Mouse (Mus musculus): ENCODE data around the gene Colq.

Colq gene

GRCm38 (mm10) chr14:31525040-31525810 is 65.9 kb downstream of the Colq start:
- DNase-seq (ENCODE audit: low spot score in 2 of 2) = no peak

GRCm38 (mm10) chr14:31521318-31521717 is 69.8 kb downstream of the Colq start:
- peak in 1 of 2 experiments; percentile 57 for DNase-seq (ENCODE audit: low spot score in 2 of 2)

GRCm38 (mm10) chr14:31519165-31519564 is 72.0 kb downstream of the Colq start:
- DNase-seq (ENCODE audit: low spot score in 2 of 2) = peak in 1 of 2 experiments; percentile 7

- DNase-seq (ENCODE audit: low spot score in 2 of 2) = no peak
Observed at GRCm38 (mm10) chr14:31515895-31516294, 75.2 kb downstream of the Colq start.

GRCm38 (mm10) chr14:31510322-31510721 is 80.8 kb downstream of the Colq start:
- DNase-seq (ENCODE audit: low spot score in 2 of 2) = no peak

- DNase-seq (ENCODE audit: low spot score in 2 of 2) = no peak
Observed at GRCm38 (mm10) chr14:31509911-31510310, 81.2 kb downstream of the Colq start.

GRCm38 (mm10) chr14:31506456-31506855 is 84.7 kb downstream of the Colq start:
- no peak for DNase-seq (ENCODE audit: low spot score in 2 of 2)

- no peak for DNase-seq (ENCODE audit: low spot score in 2 of 2)
Observed at GRCm38 (mm10) chr14:31503406-31503805, 87.7 kb downstream of the Colq start.

GRCm38 (mm10) chr14:31499526-31499925 is 91.6 kb downstream of the Colq start:
- no peak for DNase-seq (ENCODE audit: low spot score in 2 of 2)

GRCm38 (mm10) chr14:31496241-31496646 is 94.9 kb downstream of the Colq start:
- DNase-seq (ENCODE audit: low spot score in 2 of 2) = no peak

- DNase-seq (ENCODE audit: low spot score in 2 of 2) = no peak
Observed at GRCm38 (mm10) chr14:31495538-31495937, 95.6 kb downstream of the Colq start.

GRCm38 (mm10) chr14:31494975-31495455 is 96.1 kb downstream of the Colq start, which contains the start of gene Mettl6:
Gene Mettl6, minus strand, starts transcription at chr14:31495040.
- peak; percentile 87 to 91 for DNase-seq (ENCODE audit: low spot score in 2 of 2)

- DNase-seq (ENCODE audit: low spot score in 2 of 2) = peak; percentile 44 to 55
Observed at GRCm38 (mm10) chr14:31494349-31494974, 96.7 kb downstream of the Colq start, which contains the start of gene Eaf1. Gene Eaf1, plus strand, starts transcription at chr14:31494399.

- no peak for DNase-seq (ENCODE audit: low spot score in 2 of 2)
Observed at GRCm38 (mm10) chr14:31493901-31494300, 97.2 kb downstream of the Colq start.

- DNase-seq (ENCODE audit: low spot score in 2 of 2) = no peak
Observed at GRCm38 (mm10) chr14:31488055-31488454, 103.1 kb downstream of the Colq start.

- no peak for DNase-seq (ENCODE audit: low spot score in 2 of 2)
Observed at GRCm38 (mm10) chr14:31486465-31486864, 104.7 kb downstream of the Colq start.

GRCm38 (mm10) chr14:31482417-31482816 is 108.7 kb downstream of the Colq start:
- no peak for DNase-seq (ENCODE audit: low spot score in 2 of 2)

GRCm38 (mm10) chr14:31473297-31473696 is 117.8 kb downstream of the Colq start:
- DNase-seq (ENCODE audit: low spot score in 2 of 2) = no peak

Measured in thymus, postnatal 10 days (tissue).